Mouse (Mus musculus) megakaryocyte progenitor cell, adult 5-6 weeks (primary cell): Measurements from ENCODE around the gene Scd2. TPM values are rescaled to one million over a fixed set of nuclear protein-coding genes. Genes with fewer than 3 reads are reported as not detected.
A peak's percentile ranks its signal among the peaks of the same experiment; 100 is the strongest.
"Not testable (repeated sequence)": the region's sequence is repeated elsewhere in the genome, so short reads cannot be mapped to it uniquely, and the experiment has no call there.

Experiments
- ATAC-seq: replicated peaks from 2 replicates; pipeline ENCODE4 v1.8.0; 2016; ENCODE audit warnings: mild to moderate bottlenecking, moderate TSS enrichment, inconsistent platforms; ENCODE audit not compliant: poor library complexity
- total RNA-seq, 2 experiments: library from RNA; stranded (forward) in 1 of 2; stranded (reverse) in 1 of 2; fragments of 157-497, 149-512 nt in 1 of 2; fragments of 200-1000 nt in 1 of 2; gene quantifications; 2 replicates each; pipeline versions ENCODE4 v1.2.3 to v1.2.4; 2015 to 2017

The Scd2 gene
- total RNA-seq, 2 experiments from 2014 or later, result 88.5 to 101 TPM

GRCm38 (mm10) chr19:44310814-44311213 lies 17.3 kb downstream of the Scd2 start:
- no peak for ATAC-seq

DNA sequence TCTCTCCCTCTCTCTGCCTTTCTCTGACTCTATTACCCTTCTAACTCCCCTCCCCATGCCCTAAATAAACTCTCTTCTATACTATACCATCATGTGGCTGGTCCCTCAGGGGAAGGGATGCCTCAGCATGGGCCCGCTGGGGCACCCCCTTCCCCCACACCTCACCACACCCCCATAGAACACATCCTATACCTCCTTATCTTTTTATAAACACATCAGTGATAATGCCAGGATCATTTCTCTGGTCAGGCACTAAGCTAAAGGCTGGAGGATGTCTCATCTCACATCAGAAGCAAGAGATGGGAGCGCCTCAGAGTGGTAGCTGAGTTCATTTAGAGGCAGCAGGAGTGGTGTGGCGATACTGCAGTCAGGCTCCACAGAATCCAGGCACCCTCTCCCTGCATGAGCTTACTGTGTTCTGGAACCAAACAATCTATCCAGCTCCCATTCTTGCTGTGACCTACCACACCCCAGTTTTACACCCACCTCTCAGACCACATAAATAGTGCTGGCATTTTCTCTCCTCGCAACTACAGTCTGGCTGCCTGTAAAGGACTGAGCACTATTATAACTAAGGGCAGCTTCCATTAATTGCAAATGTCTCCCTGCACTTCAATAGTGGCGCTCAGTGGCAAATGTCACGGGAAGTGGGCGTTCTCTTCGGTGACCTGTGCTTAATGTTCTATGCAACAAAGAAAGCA lies 18.0 kb downstream of the Scd2 start:
- ATAC-seq, result no peak

DNA sequence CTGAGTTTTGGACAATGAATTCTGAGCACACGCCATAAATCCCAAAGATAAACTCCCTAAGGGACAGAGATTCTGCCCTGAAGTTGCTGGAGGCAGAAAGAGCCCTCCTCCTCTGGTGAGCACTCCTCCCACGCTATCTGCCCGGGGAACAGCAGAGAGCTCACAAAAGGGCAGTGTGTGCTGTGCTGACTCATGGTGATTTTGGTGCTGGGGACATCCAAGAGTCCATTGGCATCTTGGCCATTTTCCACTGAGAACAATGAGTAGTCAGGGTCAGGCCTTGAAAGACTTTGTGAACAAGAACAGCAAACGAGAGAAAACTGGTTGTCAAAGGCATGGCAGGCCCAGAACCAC lies 18.5 kb downstream of the Scd2 start:
- no peak for ATAC-seq

DNA sequence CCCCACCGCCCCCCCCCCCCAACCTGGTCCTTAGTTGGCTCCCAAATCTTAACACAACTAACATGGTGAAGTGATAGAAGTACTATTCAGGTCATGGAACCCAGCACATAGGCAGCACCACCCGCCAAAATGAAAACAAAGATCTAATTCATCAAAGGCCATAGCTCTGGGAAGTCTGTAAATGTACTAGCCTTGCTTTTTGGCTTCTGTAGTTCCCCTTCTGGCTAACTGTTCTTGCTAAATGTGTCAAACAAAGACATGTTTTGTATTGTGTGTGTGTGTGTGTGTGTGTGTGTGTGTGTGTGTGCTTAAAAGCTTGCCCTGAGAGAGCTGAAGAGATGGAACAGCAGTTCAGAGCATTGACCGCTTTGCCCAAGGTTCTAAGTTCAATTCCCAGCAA lies 19.6 kb downstream of the Scd2 start:
- no peak for ATAC-seq

GRCm38 (mm10) chr19:44314327-44314759 lies 20.9 kb downstream of the Scd2 start:
- ATAC-seq, result peak; percentile 92

GRCm38 (mm10) chr19:44314871-44315414 lies 21.5 kb downstream of the Scd2 start:
- ATAC-seq, result peak; percentile 55

DNA sequence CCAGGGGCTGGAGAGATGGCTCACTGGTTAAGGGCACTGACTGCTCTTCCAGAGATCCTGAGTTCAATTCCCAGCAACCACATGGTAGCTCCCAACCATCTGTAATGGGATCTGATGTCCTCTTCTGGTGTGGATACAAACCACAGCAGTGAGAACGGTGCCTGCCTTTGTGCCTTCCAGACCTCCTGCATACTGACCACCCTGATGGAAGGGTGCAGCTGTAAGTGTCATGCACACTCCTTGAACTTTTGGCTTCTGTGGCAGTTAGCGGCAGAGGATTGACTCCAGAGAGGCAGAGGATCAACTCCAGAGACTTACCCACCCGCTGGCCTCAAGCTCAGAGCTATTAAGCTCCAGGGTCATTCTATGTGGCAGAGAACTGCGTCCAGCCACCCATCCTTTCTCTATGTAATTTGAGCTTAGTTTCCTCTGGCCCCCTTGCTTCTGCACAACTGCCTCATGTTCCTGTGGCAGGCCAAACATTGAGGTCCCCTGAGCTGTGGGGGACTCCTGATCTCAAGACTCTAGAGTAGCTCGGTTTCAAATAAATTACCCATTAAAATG lies 23.4 kb downstream of the Scd2 start:
- no peak for ATAC-seq

- ATAC-seq, result no peak
Measured at GRCm38 (mm10) chr19:44317391-44317790, 23.9 kb downstream of the Scd2 start.

DNA sequence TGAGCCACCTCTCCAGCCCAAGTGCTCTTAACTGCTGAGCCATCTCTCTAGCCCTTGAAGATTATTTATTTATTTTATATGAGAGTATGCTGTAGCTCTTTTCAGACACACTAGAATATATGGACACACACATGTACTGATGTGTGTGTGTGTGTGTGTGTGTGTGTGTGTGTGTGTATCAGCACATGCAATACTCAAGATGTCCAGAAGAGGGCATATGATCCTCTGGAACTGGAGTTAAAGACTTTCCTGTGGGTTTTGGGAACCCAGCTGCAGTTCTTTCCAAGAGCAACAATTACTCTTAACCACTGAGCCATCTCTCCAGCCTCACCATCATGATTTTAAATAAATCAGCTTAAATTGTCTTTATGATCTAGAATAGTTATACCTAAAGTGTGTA lies 25.1 kb downstream of the Scd2 start:
- ATAC-seq, result no peak

DNA sequence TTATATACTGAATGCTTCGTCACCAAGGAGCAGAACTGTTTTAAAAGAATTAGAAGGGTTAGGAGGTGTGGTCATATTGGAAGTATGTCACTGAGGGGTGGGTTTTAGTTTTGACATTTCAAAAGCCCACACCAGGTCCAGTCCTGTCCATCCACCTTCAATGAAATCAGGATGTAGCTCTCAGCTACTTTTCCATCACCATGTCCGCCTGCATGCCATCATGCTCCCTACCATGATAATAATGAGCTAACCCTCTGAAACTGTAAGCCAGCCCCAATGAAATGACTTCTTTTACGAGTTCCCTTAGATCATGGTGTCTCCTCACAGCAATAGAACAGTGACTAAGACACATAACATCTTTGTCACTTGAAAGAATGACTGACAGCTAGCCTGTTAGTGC lies 26.8 kb downstream of the Scd2 start:
- ATAC-seq, result no peak

DNA sequence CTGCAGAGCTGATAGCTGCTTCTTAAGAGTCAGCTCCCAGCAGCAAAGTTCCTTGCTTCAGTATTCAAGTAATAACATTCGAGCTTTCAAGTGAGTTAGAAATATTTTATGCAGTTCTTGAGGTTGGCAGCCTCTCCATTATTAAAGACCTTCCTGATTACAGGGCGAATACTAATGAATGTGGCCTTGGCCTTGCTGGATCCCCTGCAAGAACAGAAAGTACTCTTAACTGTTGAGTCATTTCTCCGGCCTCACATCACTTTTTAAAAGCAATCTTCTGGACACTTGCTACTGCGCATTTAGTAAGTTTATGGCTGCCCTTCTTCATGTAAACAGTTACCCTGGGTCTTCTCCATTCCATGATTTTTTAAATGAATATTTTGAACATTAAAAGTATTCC lies 27.7 kb downstream of the Scd2 start:
- ATAC-seq, result no peak

DNA sequence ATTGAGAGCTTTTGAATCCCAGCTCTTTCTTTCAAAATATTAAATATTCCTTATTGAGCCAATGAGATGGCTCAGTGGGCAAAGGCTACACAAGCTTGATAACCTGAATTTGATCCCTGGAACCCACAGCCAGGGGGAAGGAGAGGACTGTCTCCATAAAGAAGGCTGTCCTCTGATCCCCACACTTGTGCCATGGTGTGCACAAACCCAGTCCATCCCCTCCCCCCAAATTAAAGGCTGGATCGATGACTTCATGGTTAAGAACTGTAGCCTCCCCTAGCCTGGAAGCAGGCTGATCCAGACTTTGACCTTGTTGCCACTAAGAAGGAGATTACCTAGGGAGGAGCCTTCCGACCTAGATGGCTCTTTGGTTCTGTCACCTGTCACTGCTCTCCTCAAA lies 28.2 kb downstream of the Scd2 start:
- no peak for ATAC-seq

- no peak for ATAC-seq
Measured at GRCm38 (mm10) chr19:44329566-44329965, 36.1 kb downstream of the Scd2 start.

GRCm38 (mm10) chr19:44331128-44331527 lies 37.7 kb downstream of the Scd2 start:
- not testable (repeated sequence) for ATAC-seq

DNA sequence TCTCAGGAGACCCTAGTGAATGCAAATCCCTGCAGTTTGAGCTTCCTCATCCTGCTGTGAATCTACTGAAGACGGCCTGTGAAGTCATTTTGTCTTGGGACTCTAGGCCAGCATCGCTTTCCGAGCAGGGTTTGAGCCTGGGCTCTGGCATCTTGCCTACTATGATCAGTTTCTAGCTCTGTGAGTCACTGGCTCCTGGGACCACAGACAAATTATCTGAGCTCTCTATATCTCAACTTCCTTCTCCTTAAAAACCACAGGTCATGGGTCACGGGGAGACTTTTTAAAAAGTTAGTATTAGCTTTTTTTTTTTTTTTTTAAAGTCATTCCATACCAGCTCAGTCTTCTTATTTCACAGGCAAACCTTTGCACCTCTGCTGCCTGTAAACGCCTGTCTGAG lies 38.4 kb downstream of the Scd2 start:
- 0 out of 2 replicates have a peak, but pooled peaks have one; percentile 37 for ATAC-seq

GRCm38 (mm10) chr19:44332326-44332725 lies 38.9 kb downstream of the Scd2 start:
- 0 out of 2 replicates have a peak, but pooled peaks have one; percentile 6 for ATAC-seq

- no peak for ATAC-seq
Measured at GRCm38 (mm10) chr19:44332833-44333623, 39.6 kb downstream of the Scd2 start, which contains the start of gene Scd4. Gene Scd4 (plus strand): TSS chr19:44333092.

DNA sequence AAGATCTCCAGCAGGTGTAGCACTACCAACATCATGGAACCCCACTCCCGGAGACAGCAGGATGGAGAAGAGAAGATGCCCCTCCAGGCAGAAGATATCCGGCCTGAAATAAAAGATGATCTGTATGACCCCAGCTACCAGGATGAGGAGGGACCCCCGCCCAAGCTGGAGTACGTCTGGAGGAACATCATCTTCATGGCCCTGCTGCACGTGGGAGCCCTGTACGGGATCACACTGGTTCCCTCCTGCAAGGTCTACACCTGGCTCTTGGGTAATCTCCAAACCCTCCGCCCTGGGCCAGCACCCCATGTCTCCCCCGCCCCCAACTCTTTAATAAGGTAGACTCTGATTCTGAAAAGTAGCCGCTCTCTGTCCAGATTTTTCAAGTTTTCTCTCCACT lies 40.5 kb downstream of the Scd2 start:
- no peak for ATAC-seq

DNA sequence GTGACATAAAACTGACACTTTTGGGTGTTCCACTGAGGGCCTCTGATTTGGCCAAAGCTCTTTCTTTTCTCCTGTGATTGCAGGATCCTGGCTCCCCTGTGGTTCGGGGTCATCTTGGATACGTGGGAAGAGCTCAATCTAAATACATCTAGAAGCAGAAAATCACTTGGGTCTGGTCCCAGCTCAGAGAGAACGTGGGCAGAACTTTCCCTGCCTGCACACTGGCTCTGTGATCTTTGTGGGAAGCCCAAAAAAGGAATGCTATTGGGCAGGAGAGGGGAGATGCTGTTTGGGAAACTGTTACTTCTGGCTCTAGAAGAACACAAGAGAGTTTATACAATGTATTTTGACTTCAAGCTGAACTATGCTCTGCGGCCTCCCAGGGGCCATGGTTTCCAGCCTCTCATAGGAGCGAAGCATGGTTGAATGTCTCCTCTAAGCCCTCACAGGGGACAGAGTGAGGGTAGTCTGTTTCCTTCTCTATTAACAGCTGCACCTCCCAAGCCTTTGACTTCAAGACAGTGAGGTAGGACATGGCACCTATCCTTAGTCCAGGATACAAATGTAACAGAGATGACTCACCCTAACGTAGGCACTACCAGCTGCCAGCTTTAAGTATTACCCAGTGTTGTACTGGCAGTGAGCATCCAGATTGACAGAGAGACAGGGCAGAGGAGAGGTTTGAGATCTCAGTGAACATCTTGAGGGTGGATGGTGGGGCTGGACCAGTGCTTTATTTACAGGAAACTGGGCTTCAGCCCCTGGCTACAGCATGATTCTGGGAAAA lies 42.6 kb downstream of the Scd2 start:
- no peak for ATAC-seq

- ATAC-seq, result no peak
Measured at GRCm38 (mm10) chr19:44349689-44350088, 56.2 kb downstream of the Scd2 start.

- ATAC-seq, result no peak
Measured at GRCm38 (mm10) chr19:44351756-44352155, 58.3 kb downstream of the Scd2 start.
